Mouse (Mus musculus) liver, embryonic 14.5 days (tissue): Measurements from ENCODE around the gene Frmpd4. TPM values are rescaled to one million over a fixed set of nuclear protein-coding genes. Genes with fewer than 3 reads are reported as not detected.

Experiments
- ATAC-seq: fragments of 200-750 bp; cut with Nextera tagmentation; 2 replicates; pipeline ENCODE4 v1.8.0; 2017; ENCODE audit warnings: moderate number of reproducible peaks, mild to moderate bottlenecking, moderate library complexity; ENCODE audit not compliant: insufficient read depth
- DNase-seq, 3 experiments: peaks; one replicate each; pipeline ENCODE4 v3.0.0-alpha.2; 2012 to 2013; ENCODE audit warnings: low read depth in 3 of 3, low spot score in 3 of 3
- H3K27ac ChIP-seq: fragments of 300-500 bp; sonication (generic); 2 replicates; pipeline ENCODE4 v1.5.1; 2014; ENCODE audit warnings: moderate library complexity, mild to moderate bottlenecking, control low read depth, inconsistent platforms
- H3K27me3 ChIP-seq: fragments of 300-500 bp; sonication (generic); 2 replicates; pipeline ENCODE4 v1.6.1; 2014; ENCODE audit warnings: mild to moderate bottlenecking, low read length, moderate library complexity; ENCODE audit not compliant: control insufficient read depth, insufficient read depth
- H3K36me3 ChIP-seq: fragments of 300-500 bp; sonication (generic); replicated peaks from 2 replicates; pipeline ENCODE4 v1.6.1; 2014; ENCODE audit warnings: low read depth; ENCODE audit not compliant: control insufficient read depth, insufficient read depth
- H3K4me1 ChIP-seq, 2 experiments: fragments of 200-500 bp in 1 of 2; fragments of 300-500 bp in 1 of 2; sonication (generic) in 1 of 2; replicated peaks; 2 replicates each; pipeline ENCODE4 v1.6.1; 2012 to 2014; ENCODE audit warnings: antibody characterized with exemption in 1 of 2, inconsistent platforms in 1 of 2, low read length in 1 of 2; ENCODE audit not compliant: control insufficient read depth in 2 of 2, insufficient read depth in 2 of 2
- H3K4me2 ChIP-seq: fragments of 300-500 bp; sonication (generic); 2 replicates; pipeline ENCODE4 v1.6.1; 2014; ENCODE audit warnings: low read depth, mild to moderate bottlenecking, control low read depth, moderate library complexity
- H3K4me3 ChIP-seq, 2 experiments: fragments of 200-500 bp in 1 of 2; fragments of 300-500 bp in 1 of 2; sonication (generic) in 1 of 2; 2 replicates each; pipeline ENCODE4 v1.5.1; 2012 to 2014; ENCODE audit warnings: low read depth in 2 of 2, low read length in 2 of 2, mild to moderate bottlenecking in 2 of 2, control low read depth in 1 of 2, inconsistent platforms in 1 of 2, moderate library complexity in 1 of 2; ENCODE audit not compliant: insufficient read depth in 1 of 2
- H3K9ac ChIP-seq: fragments of 300-500 bp; sonication (generic); replicated peaks from 2 replicates; pipeline ENCODE4 v1.6.1; 2014; ENCODE audit warnings: mild to moderate bottlenecking, control low read depth, moderate library complexity
- H3K9me3 ChIP-seq: fragments of 300-500 bp; sonication (generic); 2 replicates; pipeline ENCODE4 v1.6.1; 2016; ENCODE audit warnings: low read length, mixed read lengths; ENCODE audit not compliant: control insufficient read depth
- CTCF ChIP-seq: IDR thresholded peaks from 2 replicates; pipeline ENCODE4 v1.5.1; 2016; ENCODE audit warnings: antibody characterized with exemption, low read depth, control low read depth
- EP300 ChIP-seq: IDR thresholded peaks from 2 replicates; pipeline ENCODE4 v1.6.1; 2016; ENCODE audit warnings: antibody characterized with exemption, low read depth
- WGBS: fragments of 180-500 bp; shearing (Covaris S2); extraction: QIAGEN DNeasy Blood & Tissue Kit; methylation state at CpG from one replicate; pipeline ENCODE4 v1.1.7; 2014; ENCODE audit not compliant: insufficient replicate concordance; 5-methylcytosine and 5-hydroxymethylcytosine counted together
- polyA plus RNA-seq, 2 experiments: library from polyadenylated mRNA; depleted of rRNA in 1 of 2; stranded (reverse) in 1 of 2; unstranded in 1 of 2; fragments of >200 nt; fragmentation: Nextera tagmentation in 1 of 2; extraction: Ambion mirVana in 1 of 2; gene quantifications; 2 replicates each; pipeline versions ENCODE4 v1.2.1 to v1.2.3; 2012 to 2014

Gene Frmpd4
- polyA plus RNA-seq, 2 experiments: under 0.01 TPM; not detected in 1

GRCm38 (mm10) chrX:168403512-168403911 lies 173.5 kb downstream of the Frmpd4 start:
- Histone ChIP-seq H3K4me3 (no peak overlapping the region), H3K4me1 (no peaks in the 10 kb centered on the region), H3K27me3 (no peaks in the 10 kb centered on the region), H3K27ac (no peak overlapping the region), H3K9ac (no peak overlapping the region), H3K36me3 (no peaks in the 10 kb centered on the region), H3K4me2 (no peak overlapping the region), H3K9me3 (no peaks in the 10 kb centered on the region)
- 63% methylated on average over 2 of the region's 2 CpGs for WGBS
- DNase-seq (no peak), ATAC-seq (no peak)
- TF ChIP-seq CTCF (no peak), EP300 (no peak)

- H3K27ac ChIP-seq: no peak overlapping the region
- ATAC-seq (no peak), DNase-seq (no peak)
- H3K9ac ChIP-seq: no peak overlapping the region
- H3K4me2 ChIP-seq: no peak overlapping the region
- no peaks in the 10 kb centered on the region for H3K4me1 ChIP-seq
- no peaks in the 10 kb centered on the region for H3K27me3 ChIP-seq
- no peak for TF ChIP-seq EP300
- no peak for TF ChIP-seq CTCF
- no peaks in the 10 kb centered on the region for H3K36me3 ChIP-seq
- no peak overlapping the region for H3K4me3 ChIP-seq
- WGBS: 73% methylated on average over 2 of the region's 2 CpGs
- H3K9me3 ChIP-seq: no peaks in the 10 kb centered on the region
Observed at GRCm38 (mm10) chrX:168350431-168350830, 226.6 kb downstream of the Frmpd4 start.

GRCm38 (mm10) chrX:168349320-168350225 lies 227.5 kb downstream of the Frmpd4 start:
- 50% methylated on average over 5 of the region's 5 CpGs for WGBS
- Histone ChIP-seq H3K4me3 (no peak overlapping the region), H3K36me3 (no peaks in the 10 kb centered on the region), H3K27ac (no peak overlapping the region), H3K4me1 (no peaks in the 10 kb centered on the region), H3K4me2 (no peak overlapping the region), H3K9ac (no peak overlapping the region), H3K9me3 (no peaks in the 10 kb centered on the region), H3K27me3 (no peaks in the 10 kb centered on the region)
- TF ChIP-seq EP300: no peak
- no peak for TF ChIP-seq CTCF
- no peak for ATAC-seq
- DNase-seq: no peak

GRCm38 (mm10) chrX:168338212-168338611 lies 238.8 kb downstream of the Frmpd4 start:
- H3K9me3 ChIP-seq: no peaks in the 10 kb centered on the region
- H3K36me3 ChIP-seq: no peaks in the 10 kb centered on the region
- no peaks in the 10 kb centered on the region for H3K27me3 ChIP-seq
- H3K27ac ChIP-seq: no peak overlapping the region
- H3K9ac ChIP-seq: no peak overlapping the region
- no peaks in the 10 kb centered on the region for H3K4me1 ChIP-seq
- no peak overlapping the region for H3K4me2 ChIP-seq
- ATAC-seq: no peak
- H3K4me3 ChIP-seq: no peak overlapping the region
- no peak for TF ChIP-seq CTCF
- TF ChIP-seq EP300: no peak
- no peak for DNase-seq

GRCm38 (mm10) chrX:168325161-168325560 lies 251.9 kb downstream of the Frmpd4 start:
- H3K9me3 ChIP-seq: no peaks in the 10 kb centered on the region
- H3K27ac ChIP-seq: no peak overlapping the region
- DNase-seq (no peak), ATAC-seq (no peak)
- H3K27me3 ChIP-seq: no peaks in the 10 kb centered on the region
- no peak overlapping the region for H3K9ac ChIP-seq
- 58% methylated on average over 3 of the region's 3 CpGs for WGBS
- no peaks in the 10 kb centered on the region for H3K4me1 ChIP-seq
- no peak overlapping the region for H3K4me3 ChIP-seq
- TF ChIP-seq CTCF (no peak), EP300 (no peak)
- H3K36me3 ChIP-seq: no peaks in the 10 kb centered on the region
- no peak overlapping the region for H3K4me2 ChIP-seq
